Mouse (Mus musculus) hindbrain, embryonic 15.5 days (tissue): Measurements from ENCODE around the gene Rprd1b. TPM values are rescaled to one million over a fixed set of nuclear protein-coding genes. Genes with fewer than 3 reads are reported as not detected.

Source experiments
- ATAC-seq: fragments of 200-750 bp; cut with Nextera tagmentation; 2 replicates; pipeline ENCODE4 v1.8.0; 2017; ENCODE audit warnings: low read depth, moderate number of reproducible peaks, moderate TSS enrichment; ENCODE audit not compliant: low FRiP score
- H3K27ac ChIP-seq: fragments of 300-500 bp; sonication (generic); replicated peaks from 2 replicates; pipeline ENCODE4 v1.5.1; 2015; ENCODE audit warnings: mild to moderate bottlenecking, inconsistent platforms
- H3K27me3 ChIP-seq: fragments of 300-500 bp; sonication (generic); 2 replicates; pipeline ENCODE4 v1.6.1; 2015; ENCODE audit warnings: control low read depth, inconsistent platforms
- H3K36me3 ChIP-seq: fragments of 300-500 bp; sonication (generic); 2 replicates; pipeline ENCODE4 v1.6.1; 2015; ENCODE audit warnings: control low read depth, inconsistent platforms
- H3K4me1 ChIP-seq: fragments of 300-500 bp; sonication (generic); replicated peaks from 2 replicates; pipeline ENCODE4 v1.6.1; 2015; ENCODE audit warnings: control low read depth, inconsistent platforms
- H3K4me2 ChIP-seq: fragments of 300-500 bp; sonication (generic); 2 replicates; pipeline ENCODE4 v1.6.1; 2015; ENCODE audit warnings: moderate library complexity, mild to moderate bottlenecking, inconsistent platforms
- H3K4me3 ChIP-seq: fragments of 300-500 bp; sonication (generic); 2 replicates; pipeline ENCODE4 v1.5.1; 2015; ENCODE audit warnings: mild to moderate bottlenecking, inconsistent platforms
- H3K9ac ChIP-seq: fragments of 300-500 bp; sonication (generic); 2 replicates; pipeline ENCODE4 v1.6.1; 2015; ENCODE audit warnings: inconsistent platforms
- H3K9me3 ChIP-seq: fragments of 300-500 bp; sonication (generic); 2 replicates; pipeline ENCODE4 v1.6.1; 2016; ENCODE audit warnings: control low read depth, inconsistent platforms
- WGBS: fragments of 180-500 bp; shearing (Covaris S2); methylation state at CpG from one replicate; pipeline ENCODE4 v1.1.7; 2015; 5-methylcytosine and 5-hydroxymethylcytosine counted together
- polyA plus RNA-seq: library from polyadenylated mRNA; unstranded; fragments of >200 nt; fragmentation: Nextera tagmentation; extraction: Ambion mirVana; gene quantifications from 2 replicates; pipeline ENCODE4 v1.2.1, GENCODE M21; 2015

The Rprd1b gene
- polyA plus RNA-seq, 1 experiment from 2014 or later, result 31.9 TPM

DNA sequence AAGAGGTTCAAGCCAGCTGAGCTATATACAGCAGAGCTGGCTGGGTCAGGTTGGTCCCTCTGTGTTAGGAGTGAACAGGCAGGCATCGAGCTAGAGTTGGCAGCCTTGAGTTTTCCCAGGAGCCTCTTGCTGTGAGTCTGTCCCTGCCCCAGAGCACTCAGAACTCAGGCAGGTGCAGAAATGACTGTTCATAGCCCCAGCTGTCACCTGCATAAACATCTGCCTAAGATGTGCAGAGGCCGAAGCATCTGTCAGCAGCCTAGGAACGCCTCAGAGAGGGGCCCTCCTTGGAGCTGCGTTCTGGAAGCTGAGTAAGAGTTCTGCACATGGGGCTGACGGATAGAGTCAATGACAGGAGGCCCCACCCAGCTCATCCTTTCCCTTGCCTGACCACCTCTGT is 86.6 kb downstream of the Rprd1b start:
- Histone ChIP-seq H3K27ac (no peak overlapping the region), H3K9me3 (no peaks in the 10 kb centered on the region), H3K4me2 (no peak overlapping the region), H3K4me1 (no peaks in the 10 kb centered on the region), H3K9ac (no peak overlapping the region), H3K36me3 (no peaks in the 10 kb centered on the region), H3K4me3 (no peak overlapping the region), H3K27me3 (no peaks in the 10 kb centered on the region)
- 61% methylated on average over 5 of the region's 5 CpGs for WGBS
- ATAC-seq, result 0 out of 2 replicates have a peak, but pooled peaks have one; percentile 11

DNA sequence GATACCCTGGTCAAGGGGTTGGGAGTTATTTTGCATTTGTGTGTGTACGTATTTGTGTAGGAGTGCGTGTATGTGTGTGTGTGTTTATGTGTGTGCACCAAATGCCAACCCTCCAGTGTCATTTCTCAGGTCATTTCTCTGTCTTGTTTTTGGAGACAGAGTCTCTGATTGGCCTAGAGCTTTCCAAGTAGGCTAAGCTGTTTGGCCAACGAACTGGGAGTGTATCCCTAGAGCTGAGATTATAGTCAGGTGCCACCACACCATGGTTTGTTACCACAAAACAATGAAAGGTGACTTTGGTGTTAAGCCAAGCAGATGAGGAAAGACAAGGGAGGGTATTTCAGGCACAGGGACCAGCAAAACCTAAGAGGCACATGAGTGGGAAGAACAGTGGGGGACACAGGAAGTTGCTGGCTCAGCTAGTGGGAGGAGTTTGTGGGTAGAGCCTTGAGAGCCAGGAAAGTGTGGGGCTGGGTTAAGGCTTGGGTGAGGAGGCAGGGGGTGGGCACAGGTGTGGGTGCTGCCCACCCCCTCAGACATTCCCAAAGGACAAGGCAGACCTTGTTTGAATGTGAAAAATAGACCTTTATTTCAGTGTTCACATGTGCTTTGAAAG is 87.6 kb downstream of the Rprd1b start:
- WGBS, result 89% methylated on average over 3 of the region's 3 CpGs
- Histone ChIP-seq H3K27ac (no peak overlapping the region), H3K27me3 (no peaks in the 10 kb centered on the region)

DNA sequence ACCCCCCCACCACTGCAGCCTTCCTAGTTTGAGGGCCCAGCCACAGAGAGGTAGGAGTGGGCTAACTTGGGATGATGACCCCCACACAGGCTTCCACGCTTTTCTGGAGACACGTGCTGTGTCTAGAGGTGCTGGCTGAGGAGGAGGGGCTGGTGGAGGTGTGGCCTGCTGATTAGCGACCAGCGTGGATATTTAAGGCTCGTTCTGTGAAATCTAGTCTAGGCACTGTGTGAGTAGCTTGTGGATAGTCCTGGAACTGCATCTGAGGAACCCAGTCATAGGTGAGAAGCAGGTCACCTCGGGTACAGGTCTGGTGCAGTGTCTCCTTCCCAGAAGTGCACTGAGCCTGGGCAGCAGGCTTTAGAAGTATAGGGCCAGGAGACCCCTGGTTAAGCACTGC is 88.4 kb downstream of the Rprd1b start:
- Histone ChIP-seq H3K36me3 (no peaks in the 10 kb centered on the region), H3K27ac (no peak overlapping the region), H3K4me1 (peaks cover 5% of the 10 kb centered on the region), H3K4me2 (no peak overlapping the region), H3K9ac (no peak overlapping the region), H3K9me3 (no peaks in the 10 kb centered on the region), H3K27me3 (no peaks in the 10 kb centered on the region), H3K4me3 (no peak overlapping the region)
- 80% methylated on average over 6 of the region's 6 CpGs for WGBS
- no peak for ATAC-seq

More for the DNA sequence above, 87.6 kb downstream of the Rprd1b start:
- H3K4me1 ChIP-seq, result no peaks in the 10 kb centered on the region
- no peak overlapping the region for H3K4me2 ChIP-seq
- no peak overlapping the region for H3K9ac ChIP-seq
- H3K36me3 ChIP-seq, result no peaks in the 10 kb centered on the region
- H3K4me3 ChIP-seq, result no peak overlapping the region
- no peak for ATAC-seq
- no peaks in the 10 kb centered on the region for H3K9me3 ChIP-seq

- WGBS, result 94% methylated on average over 4 of the region's 4 CpGs
- Histone ChIP-seq H3K36me3 (no peaks in the 10 kb centered on the region), H3K27ac (no peak overlapping the region), H3K4me2 (no peak overlapping the region), H3K9me3 (no peaks in the 10 kb centered on the region), H3K27me3 (no peaks in the 10 kb centered on the region), H3K9ac (no peak overlapping the region), H3K4me3 (no peak overlapping the region), H3K4me1 (peaks cover 16% of the 10 kb centered on the region)
- ATAC-seq, result no peak
Observed at GRCm38 (mm10) chr2:158119145-158119544, 90.8 kb downstream of the Rprd1b start.

- no peaks in the 10 kb centered on the region for H3K36me3 ChIP-seq
- H3K27me3 ChIP-seq, result no peaks in the 10 kb centered on the region
- ATAC-seq, result no peak
- no peak overlapping the region for H3K27ac ChIP-seq
- no peak overlapping the region for H3K4me3 ChIP-seq
- peaks cover 16% of the 10 kb centered on the region for H3K4me1 ChIP-seq
- WGBS, result 87% methylated on average over 8 of the region's 8 CpGs
- no peak overlapping the region for H3K9ac ChIP-seq
- H3K4me2 ChIP-seq, result no peak overlapping the region
- H3K9me3 ChIP-seq, result no peaks in the 10 kb centered on the region
Observed at GRCm38 (mm10) chr2:158120211-158120610, 91.9 kb downstream of the Rprd1b start.

DNA sequence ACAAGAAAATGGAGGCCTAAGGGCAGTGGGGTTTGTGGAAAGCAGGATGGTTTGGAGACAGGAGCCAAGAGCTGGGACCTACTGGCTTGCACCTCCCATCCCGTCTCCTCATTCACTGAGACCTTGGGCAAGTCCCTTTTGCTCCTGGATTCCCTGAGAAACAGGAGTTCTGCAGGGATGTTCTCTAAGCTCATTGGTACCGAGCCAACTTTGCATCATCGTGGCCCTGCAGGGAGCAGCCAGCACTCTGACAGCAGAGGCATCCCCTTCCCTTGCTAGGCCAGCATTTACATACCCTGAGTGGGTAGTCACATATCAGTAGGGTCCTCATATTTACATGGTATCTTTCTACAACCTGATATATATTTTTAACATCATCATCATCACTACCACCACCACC is 92.6 kb downstream of the Rprd1b start:
- H3K4me2 ChIP-seq, result no peak overlapping the region
- no peaks in the 10 kb centered on the region for H3K9me3 ChIP-seq
- ATAC-seq, result no peak
- no peaks in the 10 kb centered on the region for H3K36me3 ChIP-seq
- no peak overlapping the region for H3K9ac ChIP-seq
- H3K27ac ChIP-seq, result no peak overlapping the region
- 77% methylated on average over 3 of the region's 3 CpGs for WGBS
- no peak overlapping the region for H3K4me3 ChIP-seq
- peaks cover 16% of the 10 kb centered on the region for H3K4me1 ChIP-seq
- H3K27me3 ChIP-seq, result no peaks in the 10 kb centered on the region

- 55% methylated on average over 11 of the region's 12 CpGs for WGBS
- no peak for ATAC-seq
- Histone ChIP-seq H3K36me3 (no peaks in the 10 kb centered on the region), H3K9me3 (no peaks in the 10 kb centered on the region), H3K4me3 (no peak overlapping the region), H3K27ac (no peak overlapping the region; the same call in 1 of the 2 replicates), H3K4me2 (no peak overlapping the region), H3K27me3 (no peaks in the 10 kb centered on the region), H3K9ac (no peak overlapping the region), H3K4me1 (peaks cover 16% of the 10 kb centered on the region)
Observed at GRCm38 (mm10) chr2:158121645-158122326, 93.5 kb downstream of the Rprd1b start.

- 0 out of 2 replicates have a peak, but pooled peaks have one; percentile 19 for ATAC-seq
- Histone ChIP-seq H3K9ac (no peak overlapping the region), H3K4me2 (no peak overlapping the region), H3K27ac (no peak overlapping the region), H3K36me3 (no peaks in the 10 kb centered on the region), H3K4me3 (no peak overlapping the region), H3K9me3 (no peaks in the 10 kb centered on the region), H3K27me3 (no peaks in the 10 kb centered on the region), H3K4me1 (peaks cover 16% of the 10 kb centered on the region)
- 74% methylated on average over 6 of the region's 6 CpGs for WGBS
Observed at GRCm38 (mm10) chr2:158122814-158123213, 94.5 kb downstream of the Rprd1b start.

GRCm38 (mm10) chr2:158127245-158127644 is 98.9 kb downstream of the Rprd1b start:
- 97% methylated on average over 6 of the region's 6 CpGs for WGBS

GRCm38 (mm10) chr2:158127872-158128271 is 99.6 kb downstream of the Rprd1b start:
- H3K36me3 ChIP-seq, result no peaks in the 10 kb centered on the region
- no peak for ATAC-seq
- no peak overlapping the region for H3K4me2 ChIP-seq
- 93% methylated on average over 7 of the region's 7 CpGs for WGBS
- no peak overlapping the region for H3K4me3 ChIP-seq
- no peak overlapping the region for H3K9ac ChIP-seq
- no peaks in the 10 kb centered on the region for H3K27me3 ChIP-seq
- no peaks in the 10 kb centered on the region for H3K9me3 ChIP-seq
- H3K27ac ChIP-seq, result no peak overlapping the region
- no peaks in the 10 kb centered on the region for H3K4me1 ChIP-seq

More at GRCm38 (mm10) chr2:158127245-158127644, 98.9 kb downstream of the Rprd1b start:
- Histone ChIP-seq H3K27ac (no peak overlapping the region), H3K4me2 (no peak overlapping the region), H3K4me1 (peaks cover 6% of the 10 kb centered on the region; the same call in 1 of the 2 replicates), H3K27me3 (no peaks in the 10 kb centered on the region), H3K36me3 (no peaks in the 10 kb centered on the region), H3K9ac (no peak overlapping the region), H3K9me3 (no peaks in the 10 kb centered on the region), H3K4me3 (no peak overlapping the region)
- ATAC-seq, result no peak

DNA sequence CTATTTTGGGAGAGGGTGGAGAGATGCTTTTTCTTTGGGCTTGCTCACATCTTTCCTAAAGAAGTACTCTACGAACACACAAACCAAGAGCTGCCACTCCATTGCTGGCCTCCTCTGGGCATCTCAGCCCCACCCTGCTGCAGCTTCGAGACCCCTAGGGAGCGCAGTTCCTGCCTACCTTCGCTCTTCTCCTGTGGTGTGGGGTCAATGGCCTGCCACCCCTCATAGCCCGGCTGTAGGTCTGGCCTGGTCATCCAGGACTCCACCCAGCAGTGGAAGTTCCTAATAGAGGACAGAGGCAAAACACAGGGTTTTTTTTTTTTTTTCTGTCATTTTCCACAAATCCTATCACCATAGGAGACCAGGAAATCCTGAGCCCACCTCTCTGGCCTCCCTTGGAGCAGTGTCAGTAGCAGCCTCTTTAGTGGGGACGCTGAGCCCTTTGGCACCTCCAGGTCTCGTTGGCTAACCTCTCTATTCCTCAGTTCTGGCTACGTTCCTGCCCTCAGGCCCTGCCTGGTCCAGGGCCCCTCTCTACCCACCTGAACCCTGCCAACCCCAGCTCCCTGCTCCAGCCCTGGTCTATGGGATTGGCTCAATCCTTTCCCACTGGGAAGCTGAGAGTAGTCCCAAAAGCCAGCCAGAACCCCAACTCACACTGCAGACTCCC is 100.3 kb downstream of the Rprd1b start:
- Histone ChIP-seq H3K9ac (no peak overlapping the region), H3K4me3 (no peak overlapping the region), H3K9me3 (no peaks in the 10 kb centered on the region), H3K36me3 (no peaks in the 10 kb centered on the region), H3K27ac (no peak overlapping the region), H3K27me3 (no peaks in the 10 kb centered on the region), H3K4me2 (no peak overlapping the region), H3K4me1 (no peaks in the 10 kb centered on the region)
- WGBS, result 80% methylated on average over 8 of the region's 8 CpGs
- ATAC-seq, result no peak

- ATAC-seq, result no peak
- 86% methylated on average over 16 of the region's 16 CpGs for WGBS
Observed at GRCm38 (mm10) chr2:158129291-158130002, 101.2 kb downstream of the Rprd1b start.

More at GRCm38 (mm10) chr2:158129291-158130002, 101.2 kb downstream of the Rprd1b start:
- no peaks in the 10 kb centered on the region for H3K9me3 ChIP-seq
- H3K36me3 ChIP-seq, result no peaks in the 10 kb centered on the region
- no peak overlapping the region for H3K4me3 ChIP-seq
- no peak overlapping the region for H3K4me2 ChIP-seq
- H3K27ac ChIP-seq, result no peak overlapping the region
- H3K9ac ChIP-seq, result no peak overlapping the region
- H3K4me1 ChIP-seq, result no peaks in the 10 kb centered on the region
- H3K27me3 ChIP-seq, result no peaks in the 10 kb centered on the region
